Mouse (Mus musculus) urinary bladder, postnatal 36 days (tissue): ENCODE measurements around the gene Usp17le.
"Not testable (repeated sequence)": the region's sequence is repeated elsewhere in the genome, so short reads cannot be mapped to it uniquely, and the experiment has no call there.

Experiments used
- DNase-seq, 2 experiments: peaks; one replicate each; pipeline ENCODE4 v3.0.0; 2022; ENCODE audit warnings: low spot score in 2 of 2, mixed read lengths in 1 of 2

Gene Usp17le

GRCm38 (mm10) chr7:104777370-104777769 lies at the start of gene Usp17le:
Usp17le (minus strand) TSS chr7:104777470.
- DNase-seq, result not testable (repeated sequence)

- not testable (repeated sequence) for DNase-seq
Observed at GRCm38 (mm10) chr7:104810335-104810734, 33.1 kb upstream of the Usp17le start.

DNA sequence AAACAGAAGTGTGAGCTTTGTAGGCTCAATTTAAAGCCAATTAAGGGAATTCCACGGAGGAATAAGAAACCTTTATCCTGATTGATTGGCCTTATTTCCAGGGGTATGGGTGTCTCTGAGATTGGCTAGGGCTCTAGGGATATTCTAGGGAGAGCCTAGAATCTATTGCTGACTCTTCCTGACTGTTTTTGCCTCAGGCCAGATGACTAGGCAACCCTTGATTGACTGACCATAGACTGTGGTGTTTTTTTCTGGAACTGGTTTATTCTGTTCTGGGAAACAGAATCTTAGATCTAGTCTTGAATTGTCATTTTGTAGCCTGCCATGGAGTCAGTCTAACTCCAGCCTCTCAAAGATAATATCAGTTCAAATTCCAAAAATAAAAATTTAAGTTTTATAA lies 13.5 kb upstream of the Usp17le start:
- DNase-seq, result no peak
